Mouse (Mus musculus): ENCODE measurements at regions not wholly inside any gene's neighbourhood (a gene's known extent, or its start where the extent isn't known, plus 50 kb on each side); places are given as distances from the start of the nearest gene placed in this dataset.

- TF ChIP-seq POLR2A (IDR thresholded peaks at IDR 0.05; ENCODE audit: extremely low read depth, insufficient read depth, low read length) (no peak), CTCF (IDR thresholded peaks at IDR 0.05; ENCODE audit: low read depth, low read length) (no peak)
These were observed 130.7 kb upstream of the Nebl start for GRCm38 (mm10) chr2:17861765-17862495.
